Mouse (Mus musculus) embryonic facial prominence, embryonic 12.5 days (tissue): ENCODE data around the gene Gpr107. TPM values are rescaled to one million over a fixed set of nuclear protein-coding genes. Genes with fewer than 3 reads are reported as not detected.

Experiments
- ATAC-seq: fragments of 200-750 bp; cut with Nextera tagmentation; 2 replicates; pipeline ENCODE4 v1.8.0; 2017; ENCODE audit not compliant: insufficient number of reproducible peaks, insufficient read depth, low FRiP score, low TSS enrichment
- H3K27ac ChIP-seq: fragments of 300-500 bp; sonication (generic); 2 replicates; pipeline ENCODE4 v1.5.1; 2016; ENCODE audit warnings: mild to moderate bottlenecking
- H3K27me3 ChIP-seq: fragments of 300-500 bp; sonication (generic); 2 replicates; pipeline ENCODE4 v1.6.1; 2016; ENCODE audit warnings: mild to moderate bottlenecking, moderate library complexity
- H3K36me3 ChIP-seq: fragments of 300-500 bp; sonication (generic); 2 replicates; pipeline ENCODE4 v1.6.1; 2016; ENCODE audit warnings: mild to moderate bottlenecking
- H3K4me1 ChIP-seq: fragments of 300-500 bp; sonication (generic); 2 replicates; pipeline ENCODE4 v1.6.1; 2016
- H3K4me2 ChIP-seq: fragments of 300-500 bp; sonication (generic); replicated peaks from 2 replicates; pipeline ENCODE4 v1.6.1; 2016; ENCODE audit warnings: mild to moderate bottlenecking, moderate library complexity
- H3K4me3 ChIP-seq: fragments of 300-500 bp; sonication (generic); 2 replicates; pipeline ENCODE4 v1.5.1; 2016; ENCODE audit warnings: mild to moderate bottlenecking
- H3K9ac ChIP-seq: fragments of 300-500 bp; sonication (generic); 2 replicates; pipeline ENCODE4 v1.6.1; 2016; ENCODE audit warnings: mild to moderate bottlenecking, moderate library complexity
- H3K9me3 ChIP-seq: fragments of 300-500 bp; sonication (generic); 2 replicates; pipeline ENCODE4 v1.6.1; 2016; ENCODE audit warnings: mild to moderate bottlenecking, moderate library complexity
- WGBS: fragments of 180-500 bp; shearing (Covaris S2); methylation state at CpG from one replicate; pipeline ENCODE4 v1.1.7; 2016; 5-methylcytosine and 5-hydroxymethylcytosine counted together
- polyA plus RNA-seq: library from polyadenylated mRNA; unstranded; fragments of >200 nt; fragmentation: Nextera tagmentation; extraction: Ambion mirVana; gene quantifications from 2 replicates; pipeline ENCODE4 v1.2.1, GENCODE M21; 2016

Gpr107 gene
- polyA plus RNA-seq, 1 experiment from 2014 or later: 41.1 TPM

GRCm38 (mm10) chr2:31206211-31206610, 54.1 kb downstream of the Gpr107 start:
- H3K9me3 ChIP-seq: no peaks in the 10 kb centered on the region
- no peak for ATAC-seq
- H3K9ac ChIP-seq: no peak overlapping the region
- WGBS: 82% methylated on average over 4 of the region's 4 CpGs
- no peak overlapping the region for H3K4me2 ChIP-seq
- H3K4me1 ChIP-seq: peaks cover 13% of the 10 kb centered on the region
- no peak overlapping the region for H3K27ac ChIP-seq
- H3K36me3 ChIP-seq: peaks cover 27% of the 10 kb centered on the region
- H3K4me3 ChIP-seq: no peak overlapping the region
- no peaks in the 10 kb centered on the region for H3K27me3 ChIP-seq

- Histone ChIP-seq H3K4me2 (no peak overlapping the region), H3K27ac (no peak overlapping the region), H3K9ac (no peak overlapping the region), H3K9me3 (no peaks in the 10 kb centered on the region), H3K36me3 (peaks cover 30% of the 10 kb centered on the region), H3K27me3 (no peaks in the 10 kb centered on the region), H3K4me1 (peaks cover 11% of the 10 kb centered on the region), H3K4me3 (no peak overlapping the region)
- no peak for ATAC-seq
- 49% methylated on average over 8 of the region's 8 CpGs for WGBS
These were observed 54.8 kb downstream of the Gpr107 start for GRCm38 (mm10) chr2:31206882-31207281.

- Histone ChIP-seq H3K4me1 (0 out of 2 replicates have a peak, but pooled peaks cover 3% of the 10 kb centered on the region), H3K27me3 (no peaks in the 10 kb centered on the region), H3K4me3 (no peak overlapping the region), H3K9me3 (no peaks in the 10 kb centered on the region), H3K36me3 (peaks cover 46% of the 10 kb centered on the region), H3K4me2 (no peak overlapping the region), H3K27ac (no peak overlapping the region), H3K9ac (no peak overlapping the region)
- 91% methylated on average over 13 of the region's 13 CpGs for WGBS
- no peak for ATAC-seq
These were observed 56.5 kb downstream of the Gpr107 start for GRCm38 (mm10) chr2:31208544-31209142.

- Histone ChIP-seq H3K27me3 (no peaks in the 10 kb centered on the region), H3K4me2 (no peak overlapping the region), H3K4me3 (no peak overlapping the region), H3K9ac (no peak overlapping the region), H3K9me3 (no peaks in the 10 kb centered on the region), H3K4me1 (0 out of 2 replicates have a peak, but pooled peaks cover 3% of the 10 kb centered on the region), H3K36me3 (peaks cover 54% of the 10 kb centered on the region), H3K27ac (no peak overlapping the region)
- ATAC-seq: no peak
- WGBS: 90% methylated on average over 4 of the region's 4 CpGs
These were observed 57.4 kb downstream of the Gpr107 start for GRCm38 (mm10) chr2:31209525-31209924.

- H3K9ac ChIP-seq: no peak overlapping the region
- no peak overlapping the region for H3K4me3 ChIP-seq
- H3K4me2 ChIP-seq: no peak overlapping the region
- H3K4me1 ChIP-seq: 0 out of 2 replicates have a peak, but pooled peaks cover 3% of the 10 kb centered on the region
- peaks cover 62% of the 10 kb centered on the region for H3K36me3 ChIP-seq
- H3K27me3 ChIP-seq: no peaks in the 10 kb centered on the region
- ATAC-seq: no peak
- 71% methylated on average over 11 of the region's 11 CpGs for WGBS
- H3K9me3 ChIP-seq: no peaks in the 10 kb centered on the region
- H3K27ac ChIP-seq: no peak overlapping the region
These were observed 58.2 kb downstream of the Gpr107 start for GRCm38 (mm10) chr2:31210144-31210847.

- H3K9ac ChIP-seq: no peak overlapping the region
- H3K27me3 ChIP-seq: no peaks in the 10 kb centered on the region
- peaks cover 69% of the 10 kb centered on the region for H3K36me3 ChIP-seq
- no peak overlapping the region for H3K27ac ChIP-seq
- WGBS: 62% methylated on average over 3 of the region's 3 CpGs
- no peak for ATAC-seq
- no peak overlapping the region for H3K4me3 ChIP-seq
- H3K4me1 ChIP-seq: 0 out of 2 replicates have a peak, but pooled peaks cover under 1% of the 10 kb centered on the region
- H3K4me2 ChIP-seq: no peak overlapping the region
- no peaks in the 10 kb centered on the region for H3K9me3 ChIP-seq
These were observed 59.1 kb downstream of the Gpr107 start for GRCm38 (mm10) chr2:31211204-31211603.

GRCm38 (mm10) chr2:31214211-31214796, 62.2 kb downstream of the Gpr107 start:
- Histone ChIP-seq H3K4me3 (no peak overlapping the region), H3K36me3 (peaks cover 59% of the 10 kb centered on the region), H3K4me2 (no peak overlapping the region), H3K4me1 (no peaks in the 10 kb centered on the region), H3K27me3 (no peaks in the 10 kb centered on the region), H3K27ac (no peak overlapping the region), H3K9me3 (no peaks in the 10 kb centered on the region), H3K9ac (no peak overlapping the region)
- no peak for ATAC-seq
- WGBS: 88% methylated on average over 16 of the region's 16 CpGs

GRCm38 (mm10) chr2:31218611-31219010, 66.5 kb downstream of the Gpr107 start:
- Histone ChIP-seq H3K9me3 (no peaks in the 10 kb centered on the region), H3K9ac (no peak overlapping the region), H3K4me2 (no peak overlapping the region), H3K27me3 (no peaks in the 10 kb centered on the region), H3K27ac (no peak overlapping the region), H3K4me3 (no peak overlapping the region), H3K36me3 (peaks cover 30% of the 10 kb centered on the region), H3K4me1 (no peaks in the 10 kb centered on the region)
- WGBS: 83% methylated on average over 3 of the region's 3 CpGs
- ATAC-seq: no peak

- H3K4me1 ChIP-seq: no peaks in the 10 kb centered on the region
- H3K36me3 ChIP-seq: peaks cover 22% of the 10 kb centered on the region
- no peak overlapping the region for H3K4me2 ChIP-seq
- H3K9ac ChIP-seq: no peak overlapping the region
- no peak overlapping the region for H3K4me3 ChIP-seq
- no peak overlapping the region for H3K27ac ChIP-seq
- ATAC-seq: no peak
- no peaks in the 10 kb centered on the region for H3K27me3 ChIP-seq
- 70% methylated on average over 6 of the region's 6 CpGs for WGBS
- no peaks in the 10 kb centered on the region for H3K9me3 ChIP-seq
These were observed 67.4 kb downstream of the Gpr107 start for GRCm38 (mm10) chr2:31219470-31219869.

GRCm38 (mm10) chr2:31220844-31221243, 68.7 kb downstream of the Gpr107 start:
- no peak overlapping the region for H3K4me2 ChIP-seq
- 66% methylated on average over 7 of the region's 7 CpGs for WGBS
- H3K9ac ChIP-seq: no peak overlapping the region
- no peak for ATAC-seq
- no peak overlapping the region for H3K4me3 ChIP-seq
- no peaks in the 10 kb centered on the region for H3K4me1 ChIP-seq
- no peak overlapping the region for H3K27ac ChIP-seq
- no peaks in the 10 kb centered on the region for H3K9me3 ChIP-seq
- no peaks in the 10 kb centered on the region for H3K27me3 ChIP-seq
- peaks cover 11% of the 10 kb centered on the region; the same call in 1 of the 2 replicates for H3K36me3 ChIP-seq

GRCm38 (mm10) chr2:31221582-31221981, 69.5 kb downstream of the Gpr107 start:
- Histone ChIP-seq H3K27me3 (no peaks in the 10 kb centered on the region), H3K27ac (no peak overlapping the region), H3K4me3 (no peak overlapping the region), H3K36me3 (peaks cover 7% of the 10 kb centered on the region; the same call in 1 of the 2 replicates), H3K9me3 (peaks cover 6% of the 10 kb centered on the region; the same call in 1 of the 2 replicates), H3K9ac (no peak overlapping the region), H3K4me2 (no peak overlapping the region), H3K4me1 (no peaks in the 10 kb centered on the region)
- ATAC-seq: no peak
- 74% methylated on average over 5 of the region's 5 CpGs for WGBS
